Mouse (Mus musculus): ENCODE results near the gene Eif3a. TPM values are rescaled to one million over a fixed set of nuclear protein-coding genes. Genes with fewer than 3 reads are reported as not detected.

Eif3a gene
- polyA plus RNA-seq, 1 experiment from 2014 or later: 124 TPM

Small RNAs within 50 kb of the gene (microRNA-seq; reads per million reads assigned to microRNA genes)
- gene mmu-mir-3084-1: not detected

Other genes with a start within 250 kb of the Eif3a start
- 21.3 and 23.4 TPM in 2 replicates for gene Cacul1, start 209.6 kb downstream of the Eif3a start, polyA plus RNA-seq (2015; fragmentation: Nextera tagmentation; extraction: Ambion mirVana)
- 15.3 and 16.6 TPM in 2 replicates for gene Nanos1, start 34.7 kb downstream of the Eif3a start, polyA plus RNA-seq (2015; fragmentation: Nextera tagmentation; extraction: Ambion mirVana)
- 39.5 and 40.4 TPM in 2 replicates for gene Fam45a, start 20.9 kb upstream of the Eif3a start, polyA plus RNA-seq (2015; fragmentation: Nextera tagmentation; extraction: Ambion mirVana)
- 12.6 and 14.4 TPM in 2 replicates for gene Sfxn4, start 70.8 kb upstream of the Eif3a start, polyA plus RNA-seq (2015; fragmentation: Nextera tagmentation; extraction: Ambion mirVana)
- gene Prdx3, start 83.9 kb upstream of the Eif3a start, polyA plus RNA-seq (2015; fragmentation: Nextera tagmentation; extraction: Ambion mirVana): 88.2 and 95.2 TPM in 2 replicates
- gene Grk5, start 99.1 kb upstream of the Eif3a start, polyA plus RNA-seq (2015; fragmentation: Nextera tagmentation; extraction: Ambion mirVana): 2.7 and 3.1 TPM in 2 replicates

All from midbrain, embryonic 13.5 days (tissue).